Mouse (Mus musculus) G1E (cell line): ENCODE results near the gene Ugt1a7c.

Experiments used
- CTCF ChIP-seq: IDR thresholded peaks from 2 replicates; pipeline ENCODE4 v1.5.1; 2012; ENCODE audit warnings: low read depth, low read length, inconsistent platforms, mixed read lengths
- GATA1 ChIP-seq: IDR thresholded peaks from 2 replicates; pipeline ENCODE4 v1.6.1; 2012; ENCODE audit warnings: borderline replicate concordance, low read length, inconsistent platforms, mixed read lengths
- POLR2AphosphoS5 ChIP-seq: IDR thresholded peaks from 2 replicates; pipeline ENCODE4 v1.6.1; 2012; ENCODE audit warnings: low read depth, low read length, inconsistent platforms; ENCODE audit not compliant: insufficient replicate concordance
- TAL1 ChIP-seq: conservative IDR thresholded peaks from 2 replicates; pipeline ENCODE4 v1.6.1; 2012; ENCODE audit warnings: low read depth, low read length, inconsistent platforms, mixed read lengths

- TF ChIP-seq GATA1: no peak
- no peak for TF ChIP-seq POLR2AphosphoS5
- TF ChIP-seq CTCF: no peak
- no peak for TF ChIP-seq TAL1
Measured at GRCm38 (mm10) chr1:88081670-88082069, 13.2 kb upstream of the Ugt1a7c start.
